Mouse (Mus musculus) forebrain, embryonic 14.5 days (tissue): ENCODE results near the gene Gng10. TPM values are rescaled to one million over a fixed set of nuclear protein-coding genes. Genes with fewer than 3 reads are reported as not detected.

Experiments
- ATAC-seq: fragments of 200-750 bp; cut with Nextera tagmentation; 2 replicates; pipeline ENCODE4 v1.8.0; 2017; ENCODE audit warnings: mild to moderate bottlenecking, moderate library complexity
- DNase-seq: peaks from one replicate; pipeline ENCODE4 v3.0.0-alpha.2; 2015; ENCODE audit warnings: low spot score
- H3K27ac ChIP-seq: fragments of 300-500 bp; sonication (generic); 2 replicates; pipeline ENCODE4 v1.5.1; 2014; ENCODE audit warnings: low read depth, mild to moderate bottlenecking, control low read depth, low read length, moderate library complexity
- H3K27me3 ChIP-seq: fragments of 300-500 bp; sonication (generic); replicated peaks from 2 replicates; pipeline ENCODE4 v1.6.1; 2014; ENCODE audit warnings: low read length, control low read depth, mixed read lengths; ENCODE audit not compliant: control insufficient read depth, insufficient read depth
- H3K36me3 ChIP-seq: fragments of 300-500 bp; sonication (generic); 2 replicates; pipeline ENCODE4 v1.6.1; 2014; ENCODE audit warnings: low read length, control low read depth; ENCODE audit not compliant: control insufficient read depth, insufficient read depth
- H3K4me1 ChIP-seq: fragments of 300-500 bp; sonication (generic); 2 replicates; pipeline ENCODE4 v1.6.1; 2014; ENCODE audit warnings: antibody characterized with exemption, low read length, control low read depth; ENCODE audit not compliant: control insufficient read depth, insufficient read depth
- H3K4me2 ChIP-seq: fragments of 300-500 bp; sonication (generic); 2 replicates; pipeline ENCODE4 v1.6.1; 2014; ENCODE audit warnings: mild to moderate bottlenecking, control low read depth, low read length
- H3K4me3 ChIP-seq: fragments of 300-500 bp; sonication (generic); 2 replicates; pipeline ENCODE4 v1.5.1; 2014; ENCODE audit warnings: low read depth, low read length, control low read depth
- H3K9ac ChIP-seq: fragments of 300-500 bp; sonication (generic); 2 replicates; pipeline ENCODE4 v1.6.1; 2014; ENCODE audit warnings: mild to moderate bottlenecking, low read length, control low read depth, moderate library complexity
- H3K9me3 ChIP-seq: fragments of 300-500 bp; sonication (generic); replicated peaks from 2 replicates; pipeline ENCODE4 v1.6.1; 2016; ENCODE audit warnings: low read length, control low read depth, mixed read lengths; ENCODE audit not compliant: control insufficient read depth
- WGBS: fragments of 180-500 bp; shearing (Covaris S2); extraction: QIAGEN DNeasy Blood & Tissue Kit; methylation state at CpG from one replicate; pipeline ENCODE4 v1.1.7; 2014; 5-methylcytosine and 5-hydroxymethylcytosine counted together
- polyA plus RNA-seq: library from polyadenylated mRNA; unstranded; fragments of >200 nt; fragmentation: Nextera tagmentation; extraction: Ambion mirVana; gene quantifications from 2 replicates; pipeline ENCODE4 v1.2.1, GENCODE M21; 2014

Gene Gng10
- polyA plus RNA-seq, 1 experiment from 2014 or later: 204 TPM

GRCm38 (mm10) chr4:59037525-59037924 lies 2.6 kb downstream of the Gng10 start:
- no peak overlapping the region for H3K4me2 ChIP-seq
- H3K4me3 ChIP-seq: no peak overlapping the region
- 87% methylated on average over 3 of the region's 3 CpGs for WGBS
- H3K36me3 ChIP-seq: peaks cover 9% of the 10 kb centered on the region; the same call in 1 of the 2 replicates
- H3K27me3 ChIP-seq: no peaks in the 10 kb centered on the region
- no peaks in the 10 kb centered on the region; the same call in 1 of the 2 replicates for H3K9me3 ChIP-seq
- no peak for DNase-seq
- H3K4me1 ChIP-seq: no peaks in the 10 kb centered on the region
- no peak overlapping the region for H3K9ac ChIP-seq
- H3K27ac ChIP-seq: no peak overlapping the region
- no peak for ATAC-seq

- 93% methylated on average over 11 of the region's 11 CpGs for WGBS
- ATAC-seq: no peak
Observed at GRCm38 (mm10) chr4:59040397-59041287, 5.8 kb downstream of the Gng10 start.

GRCm38 (mm10) chr4:59043074-59043473 lies 8.2 kb downstream of the Gng10 start:
- H3K4me3 ChIP-seq: no peak overlapping the region
- H3K4me1 ChIP-seq: no peaks in the 10 kb centered on the region
- H3K36me3 ChIP-seq: peaks cover 9% of the 10 kb centered on the region; the same call in 1 of the 2 replicates
- DNase-seq (no peak), ATAC-seq (no peak)
- WGBS: 97% methylated on average over 5 of the region's 5 CpGs
- no peaks in the 10 kb centered on the region for H3K27me3 ChIP-seq
- no peaks in the 10 kb centered on the region for H3K9me3 ChIP-seq
- H3K27ac ChIP-seq: no peak overlapping the region
- no peak overlapping the region for H3K4me2 ChIP-seq
- H3K9ac ChIP-seq: no peak overlapping the region

More at GRCm38 (mm10) chr4:59040397-59041287, 5.8 kb downstream of the Gng10 start:
- no peak for DNase-seq
- Histone ChIP-seq H3K27me3 (no peaks in the 10 kb centered on the region), H3K4me3 (no peak overlapping the region), H3K36me3 (peaks cover 9% of the 10 kb centered on the region; the same call in 1 of the 2 replicates), H3K9me3 (no peaks in the 10 kb centered on the region), H3K4me2 (no peak overlapping the region), H3K27ac (no peak overlapping the region), H3K9ac (no peak overlapping the region), H3K4me1 (no peaks in the 10 kb centered on the region)

GRCm38 (mm10) chr4:59043891-59044290 lies 9.0 kb downstream of the Gng10 start:
- ATAC-seq (no peak), DNase-seq (no peak)
- Histone ChIP-seq H3K27me3 (no peaks in the 10 kb centered on the region), H3K27ac (no peak overlapping the region), H3K9me3 (no peaks in the 10 kb centered on the region), H3K4me2 (no peak overlapping the region), H3K9ac (no peak overlapping the region), H3K4me3 (no peak overlapping the region), H3K4me1 (no peaks in the 10 kb centered on the region), H3K36me3 (peaks cover 9% of the 10 kb centered on the region; the same call in 1 of the 2 replicates)
- WGBS: 93% methylated on average over 6 of the region's 6 CpGs

- Histone ChIP-seq H3K27ac (no peak overlapping the region), H3K4me2 (no peak overlapping the region), H3K9me3 (no peaks in the 10 kb centered on the region), H3K36me3 (no peaks in the 10 kb centered on the region), H3K27me3 (no peaks in the 10 kb centered on the region), H3K9ac (no peak overlapping the region), H3K4me3 (no peak overlapping the region), H3K4me1 (no peaks in the 10 kb centered on the region)
- ATAC-seq: no peak
- DNase-seq: no peak
- whole genome bisulfite sequencing: 33% methylated on average over 3 of the region's 3 CpGs
Observed at GRCm38 (mm10) chr4:59047222-59047621, 12.3 kb downstream of the Gng10 start.

- WGBS: 95% methylated on average over 1 of the region's 1 CpGs
- Histone ChIP-seq H3K9ac (no peak overlapping the region), H3K27me3 (no peaks in the 10 kb centered on the region), H3K4me3 (no peak overlapping the region), H3K4me2 (no peak overlapping the region), H3K9me3 (no peaks in the 10 kb centered on the region), H3K27ac (no peak overlapping the region), H3K4me1 (no peaks in the 10 kb centered on the region), H3K36me3 (no peaks in the 10 kb centered on the region)
- ATAC-seq (no peak), DNase-seq (no peak)
Observed at GRCm38 (mm10) chr4:59051081-59051480, 16.2 kb downstream of the Gng10 start.

GRCm38 (mm10) chr4:59057929-59058328 lies 23.0 kb downstream of the Gng10 start:
- ATAC-seq (no peak), DNase-seq (no peak)
- H3K27ac ChIP-seq: no peak overlapping the region
- no peak overlapping the region for H3K4me2 ChIP-seq
- no peaks in the 10 kb centered on the region for H3K4me1 ChIP-seq
- no peaks in the 10 kb centered on the region for H3K36me3 ChIP-seq
- WGBS: 91% methylated on average over 3 of the region's 3 CpGs
- H3K9me3 ChIP-seq: no peaks in the 10 kb centered on the region
- no peaks in the 10 kb centered on the region for H3K27me3 ChIP-seq
- H3K9ac ChIP-seq: no peak overlapping the region
- H3K4me3 ChIP-seq: no peak overlapping the region

- ATAC-seq (no peak), DNase-seq (no peak)
- Histone ChIP-seq H3K4me1 (no peaks in the 10 kb centered on the region), H3K4me2 (no peak overlapping the region), H3K36me3 (no peaks in the 10 kb centered on the region), H3K4me3 (no peak overlapping the region), H3K27me3 (no peaks in the 10 kb centered on the region), H3K27ac (no peak overlapping the region), H3K9ac (no peak overlapping the region), H3K9me3 (no peaks in the 10 kb centered on the region)
- WGBS: 79% methylated on average over 12 of the region's 12 CpGs
Observed at GRCm38 (mm10) chr4:59062526-59062925, 27.6 kb downstream of the Gng10 start.

GRCm38 (mm10) chr4:59069276-59069675 lies 34.4 kb downstream of the Gng10 start:
- no peaks in the 10 kb centered on the region for H3K9me3 ChIP-seq
- 48% methylated on average over 3 of the region's 3 CpGs for WGBS
- H3K27me3 ChIP-seq: no peaks in the 10 kb centered on the region
- no peaks in the 10 kb centered on the region for H3K36me3 ChIP-seq
- H3K4me3 ChIP-seq: no peak overlapping the region
- H3K4me2 ChIP-seq: no peak overlapping the region
- ATAC-seq: no peak
- H3K9ac ChIP-seq: no peak overlapping the region
- no peak overlapping the region for H3K27ac ChIP-seq
- DNase-seq: no peak
- H3K4me1 ChIP-seq: no peaks in the 10 kb centered on the region
